Mouse (Mus musculus) right cerebral cortex, postnatal 4 days (tissue): ENCODE results near the gene Zfp292.

ENCODE experiments used
- DNase-seq: peaks from one replicate; pipeline ENCODE4 v3.0.0-alpha.2; 2022

Zfp292 gene

DNA sequence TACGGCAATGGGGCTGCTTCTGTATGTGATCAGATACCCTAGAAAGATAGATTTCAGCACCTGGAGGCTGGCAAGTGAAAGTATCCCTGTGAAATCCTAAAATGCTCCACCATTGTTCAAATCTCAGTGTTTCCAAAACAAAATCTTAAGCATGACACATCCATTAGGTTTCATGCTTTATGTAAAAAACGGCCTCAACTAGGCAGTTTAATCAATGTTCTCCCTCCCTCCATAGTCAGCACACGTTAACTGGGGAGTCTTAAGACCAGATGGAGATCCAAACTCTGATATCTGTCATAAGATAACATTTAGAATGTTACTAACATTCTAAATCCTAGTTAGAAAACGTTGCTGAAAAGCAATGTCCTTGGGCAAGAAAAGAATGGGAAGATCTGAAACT, 909 bp downstream of the Zfp292 start:
- no peak for DNase-seq

DNA sequence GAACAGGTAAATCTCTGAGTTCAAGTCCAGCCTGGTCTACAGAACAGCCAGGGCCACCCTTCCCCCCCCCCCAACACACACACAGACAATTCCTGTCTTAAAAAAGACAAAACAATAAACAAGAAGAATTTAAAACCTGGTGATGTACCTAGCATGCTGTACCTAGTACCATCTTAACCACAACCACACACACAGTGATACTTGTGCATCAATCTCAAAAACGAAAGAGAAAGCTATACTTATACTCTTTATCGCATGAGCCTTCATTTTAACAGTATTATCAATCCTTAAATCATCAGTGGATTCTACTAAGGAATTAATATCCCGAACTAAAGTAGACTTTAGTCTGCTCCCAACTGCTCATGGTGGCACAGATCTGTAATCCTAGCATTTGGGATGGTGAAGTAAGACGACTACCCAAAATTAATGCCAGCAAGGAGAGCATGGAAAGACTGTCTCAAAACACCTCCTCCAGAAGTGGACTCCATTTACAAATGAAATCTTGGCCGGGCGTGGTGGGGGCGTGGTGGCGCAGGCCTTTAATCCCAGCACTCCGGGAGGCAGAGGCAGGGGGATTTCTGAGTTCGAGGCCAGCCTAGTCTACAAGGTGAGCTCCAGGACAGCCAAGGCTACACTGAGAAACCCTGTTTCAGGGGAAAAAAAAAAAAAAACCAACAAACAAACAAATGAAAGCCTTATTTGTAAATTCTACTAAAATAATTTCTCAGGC, 1.7 kb downstream of the Zfp292 start:
- no peak for DNase-seq

DNA sequence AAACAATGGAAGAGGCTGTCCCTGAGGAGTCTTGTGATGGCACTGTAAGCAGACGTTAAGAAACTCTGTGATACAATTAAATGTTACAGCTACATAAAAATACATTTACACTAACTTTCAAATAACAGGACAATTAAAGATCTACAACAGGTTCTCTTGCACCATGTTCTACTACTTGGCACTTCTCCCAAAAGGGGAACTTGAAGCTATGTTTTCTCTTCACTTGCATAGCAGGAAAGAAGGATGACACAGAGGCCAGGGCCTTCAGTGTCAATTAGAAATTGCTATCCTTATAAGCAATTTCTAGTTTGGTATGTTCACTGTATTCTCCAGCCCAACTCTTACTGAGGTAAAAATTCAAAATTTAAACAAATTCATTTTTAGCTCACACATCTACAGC, 8.5 kb downstream of the Zfp292 start:
- DNase-seq: no peak

DNA sequence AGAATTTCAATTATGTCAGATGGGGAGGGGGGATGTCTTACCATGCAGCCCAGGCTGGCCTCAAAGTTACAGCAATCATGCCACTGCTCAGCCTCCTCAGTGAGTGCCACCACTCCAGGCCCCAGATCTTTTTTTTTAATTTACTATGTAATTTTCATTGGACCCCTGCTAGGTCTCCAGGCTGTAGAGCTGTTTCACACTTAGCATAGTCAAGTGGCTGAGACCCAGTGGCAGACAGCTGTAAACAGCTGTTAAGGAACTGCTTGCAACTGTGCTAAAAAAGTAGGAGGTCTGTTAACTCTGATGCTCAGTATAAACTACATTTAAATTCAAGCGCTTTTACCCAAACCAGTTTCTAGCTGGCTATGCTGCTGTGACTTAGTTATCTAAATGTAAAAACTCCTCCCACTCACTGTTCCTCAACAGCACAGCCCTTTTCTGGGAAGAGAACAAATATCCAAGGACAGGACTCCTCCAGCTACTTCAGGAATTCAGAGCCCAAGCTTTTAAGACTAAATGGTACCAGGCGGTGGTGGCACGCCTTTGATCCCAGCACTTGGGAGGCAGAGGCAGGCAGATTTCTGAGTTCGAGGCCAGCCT, 9.8 kb downstream of the Zfp292 start:
- DNase-seq: no peak

DNA sequence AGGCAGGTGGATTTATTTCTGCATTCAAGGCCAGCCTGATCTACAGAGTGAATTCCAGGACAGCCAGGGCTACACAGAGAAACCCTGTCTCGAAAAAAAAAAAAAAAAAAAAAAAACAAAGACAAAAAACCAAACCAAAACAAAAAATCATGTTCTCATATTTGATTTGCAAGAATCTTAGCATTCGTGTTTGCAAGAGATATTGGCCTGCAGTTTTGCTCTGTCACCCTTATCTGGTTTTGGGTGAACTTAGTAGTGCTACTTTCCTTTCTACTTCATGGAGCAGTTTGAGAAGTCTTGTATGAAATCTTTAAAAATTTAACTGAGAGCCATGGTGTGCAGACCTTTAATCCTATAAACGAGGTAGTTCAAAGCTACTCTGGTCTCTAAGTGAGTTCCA, 12.9 kb downstream of the Zfp292 start:
- DNase-seq: no peak

DNA sequence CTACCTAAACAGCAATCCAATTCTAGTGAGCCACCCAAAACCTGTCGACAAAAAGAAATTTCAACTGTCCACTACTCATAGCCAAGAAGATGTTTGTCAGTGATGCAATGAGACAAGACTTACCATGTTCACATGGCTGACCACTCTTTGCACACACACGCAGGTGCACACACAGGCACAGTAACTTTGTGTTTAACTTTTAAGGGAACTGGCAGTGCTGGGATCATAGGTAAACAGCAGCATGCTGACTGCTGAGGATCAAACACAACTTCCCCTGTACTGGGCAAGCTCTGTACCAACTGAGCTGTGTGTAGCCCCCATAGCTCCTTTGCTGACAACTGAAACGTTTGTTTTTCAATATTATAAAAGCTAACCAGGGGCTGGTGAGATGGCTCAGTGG, 21.3 kb downstream of the Zfp292 start:
- no peak for DNase-seq

DNA sequence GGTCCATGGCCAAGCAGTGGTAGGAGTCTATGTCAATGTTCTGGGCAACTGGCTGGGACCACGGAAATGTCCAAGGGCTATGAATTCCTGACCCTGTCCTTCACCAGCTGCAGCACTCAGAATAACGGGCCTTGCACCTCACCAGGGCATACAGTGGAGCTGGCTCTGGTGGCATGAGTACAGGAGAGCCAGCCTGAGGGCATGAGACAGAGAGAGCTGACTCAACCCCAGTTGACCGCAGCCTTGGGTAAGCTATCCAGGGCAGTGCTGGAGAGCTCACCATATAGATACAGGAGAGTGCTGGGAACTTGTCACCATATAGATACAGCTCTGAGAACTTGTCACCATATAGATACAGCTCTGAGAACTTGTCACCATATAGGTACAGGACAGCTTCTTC, 23.3 kb downstream of the Zfp292 start:
- no peak for DNase-seq

DNA sequence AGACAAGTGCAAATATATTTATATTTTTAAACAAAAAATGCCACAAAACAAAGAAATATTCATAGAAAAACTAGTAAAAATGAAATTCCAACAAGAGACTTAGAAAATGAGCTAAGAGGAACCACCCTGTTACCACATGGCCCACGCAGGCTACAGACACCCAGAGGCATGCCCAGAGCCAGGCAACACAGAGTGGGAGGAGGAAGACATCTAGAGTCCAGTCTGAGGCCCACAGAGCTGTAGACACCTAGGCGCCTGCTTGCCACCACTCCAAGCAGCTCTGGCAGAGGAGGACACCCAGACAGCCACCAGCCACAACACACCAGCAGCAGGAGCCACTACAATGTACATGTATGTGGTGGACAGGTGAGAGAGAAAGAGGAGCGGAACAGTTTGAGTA, 23.9 kb downstream of the Zfp292 start:
- no peak for DNase-seq

DNA sequence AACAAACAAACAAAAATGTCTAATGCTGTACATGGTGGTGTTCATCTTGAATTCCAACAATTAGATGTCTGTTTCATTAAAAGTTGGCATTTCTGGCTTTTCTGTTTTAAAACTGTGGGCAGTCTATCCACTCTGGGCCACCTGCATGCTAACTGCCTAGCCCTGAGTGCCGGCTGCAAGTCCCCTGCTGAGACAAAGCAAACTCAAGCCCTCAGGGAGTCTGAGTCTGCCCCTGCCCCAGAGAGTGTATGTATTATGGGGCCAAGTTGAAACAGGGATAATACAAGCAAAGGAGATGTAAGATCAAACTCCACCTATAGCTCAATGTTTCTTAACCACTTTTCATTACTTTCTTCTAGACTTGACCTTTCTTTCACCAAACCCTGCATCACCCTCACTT, 26.8 kb downstream of the Zfp292 start:
- no peak for DNase-seq

DNA sequence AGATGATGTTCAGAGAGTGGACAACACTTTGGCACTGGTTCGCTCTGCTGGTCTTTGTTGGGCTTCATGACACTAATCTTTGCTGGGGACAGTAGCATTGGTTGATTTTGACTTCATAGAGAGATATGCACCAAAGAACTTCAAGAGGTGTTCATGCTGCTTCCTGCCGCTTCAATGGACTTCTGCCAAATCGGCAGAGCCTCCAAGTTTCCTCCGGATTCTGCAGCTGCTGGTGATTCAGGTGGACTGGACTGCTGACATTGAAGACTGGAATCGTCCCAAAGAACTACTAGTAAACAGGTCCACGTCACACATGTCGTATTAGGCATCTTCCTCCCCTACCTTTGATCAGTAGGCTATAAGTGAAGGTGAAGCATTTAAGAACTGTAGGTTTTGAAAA, 30.7 kb downstream of the Zfp292 start:
- DNase-seq: no peak

DNA sequence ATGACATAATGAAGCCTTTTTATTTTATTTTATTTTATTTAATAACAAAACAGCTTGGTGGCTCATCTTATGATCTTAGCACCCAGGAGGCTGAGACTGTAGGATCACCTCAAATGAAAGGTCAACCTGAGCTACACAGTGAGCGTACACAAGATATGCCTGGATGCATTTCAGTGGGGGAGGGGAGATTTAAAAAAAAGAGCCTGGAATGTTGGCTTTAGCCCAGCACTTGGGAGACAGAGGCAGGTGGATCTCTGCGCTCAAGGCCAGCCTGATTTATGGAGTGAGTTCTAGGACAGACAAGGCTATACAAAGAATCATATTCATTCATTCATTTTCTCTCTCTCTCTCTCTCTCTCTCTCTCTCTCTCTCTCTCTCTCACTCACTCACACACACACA, 32.6 kb downstream of the Zfp292 start:
- no peak for DNase-seq

DNA sequence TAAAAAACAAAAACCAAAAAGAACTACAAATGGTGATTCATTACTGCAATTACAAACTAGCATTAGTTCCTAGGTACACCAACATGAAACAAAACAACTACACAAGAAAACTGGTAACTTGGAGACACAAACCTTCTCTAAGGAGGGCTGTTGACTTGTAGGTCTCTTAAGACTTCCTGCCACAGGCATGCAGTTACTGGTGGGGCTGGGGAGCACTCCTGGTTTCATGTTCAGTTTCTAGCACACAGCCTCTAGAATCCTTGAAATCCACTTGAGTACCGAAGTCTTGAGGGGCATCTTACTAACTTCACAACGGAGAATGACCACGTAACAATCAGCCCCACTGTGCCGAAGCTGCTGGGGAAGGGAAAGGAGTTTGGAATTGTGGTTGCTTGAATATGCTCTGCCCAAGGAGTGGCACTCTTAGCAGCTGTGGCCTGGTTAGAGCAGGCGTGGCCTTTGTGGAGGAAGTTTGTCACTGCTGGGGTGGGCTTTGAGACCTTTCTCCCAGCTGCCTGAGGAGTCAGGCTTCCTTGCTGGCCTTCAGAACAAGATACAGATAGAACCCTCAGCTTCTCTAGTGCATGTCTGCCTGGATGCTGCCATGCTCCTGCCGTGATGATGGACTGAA, 35.0 kb downstream of the Zfp292 start:
- no peak for DNase-seq

DNA sequence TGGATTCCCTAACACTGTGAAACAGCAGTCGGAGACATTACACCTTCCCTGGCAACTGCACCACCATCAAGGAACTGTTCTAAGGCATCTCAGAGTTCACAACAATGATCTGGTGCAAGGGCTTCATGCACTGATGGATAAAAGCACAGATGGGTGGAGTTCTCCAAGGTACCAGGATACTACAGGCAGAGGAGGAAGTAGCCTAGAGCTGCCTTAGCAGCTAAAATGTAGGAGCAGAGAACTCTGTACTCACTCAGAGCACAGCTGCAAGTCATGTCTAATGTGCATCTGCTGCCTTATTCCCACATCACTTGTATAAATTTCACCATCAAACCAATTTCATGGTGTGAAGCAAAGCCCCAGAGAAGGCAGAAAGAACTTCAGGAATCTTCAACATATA, 38.9 kb downstream of the Zfp292 start:
- DNase-seq: no peak

DNA sequence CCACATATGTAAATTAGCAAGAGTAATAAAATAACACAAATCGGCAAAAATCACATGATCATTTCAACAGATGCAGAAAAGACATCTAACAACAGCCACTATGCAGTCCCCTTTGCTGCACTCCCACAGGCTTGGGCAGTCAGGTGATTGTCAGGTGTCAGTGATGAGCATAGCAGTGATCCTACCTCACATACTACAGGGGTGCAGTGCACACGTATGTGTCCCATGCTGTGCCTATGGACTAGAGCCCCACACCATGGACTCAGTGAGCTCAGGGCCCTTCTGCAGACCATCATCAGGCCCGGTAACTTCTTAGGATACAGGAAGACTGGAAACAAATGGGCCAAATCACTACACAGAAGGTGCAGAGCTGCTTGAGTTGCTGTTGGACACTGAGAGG, 39.9 kb downstream of the Zfp292 start:
- no peak for DNase-seq

DNA sequence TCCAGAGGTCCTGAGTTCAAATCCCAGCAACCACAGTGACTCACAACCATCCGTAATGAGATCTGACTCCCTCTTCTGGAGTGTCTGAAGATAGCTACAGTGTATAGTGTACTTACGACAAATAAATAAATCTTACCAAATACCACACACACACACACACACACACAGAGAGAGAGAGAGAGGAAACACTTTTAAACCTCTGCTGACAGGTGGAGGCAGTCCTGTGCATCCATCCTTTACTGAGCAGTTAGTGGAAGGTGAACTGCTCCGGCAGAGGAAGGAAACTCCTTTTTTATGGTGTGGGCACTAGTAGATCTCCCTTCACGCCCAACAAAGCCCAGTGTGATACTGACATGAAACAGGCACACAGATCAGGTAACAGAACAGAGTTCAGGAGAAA, 51.3 kb downstream of the Zfp292 start:
- DNase-seq: no peak

DNA sequence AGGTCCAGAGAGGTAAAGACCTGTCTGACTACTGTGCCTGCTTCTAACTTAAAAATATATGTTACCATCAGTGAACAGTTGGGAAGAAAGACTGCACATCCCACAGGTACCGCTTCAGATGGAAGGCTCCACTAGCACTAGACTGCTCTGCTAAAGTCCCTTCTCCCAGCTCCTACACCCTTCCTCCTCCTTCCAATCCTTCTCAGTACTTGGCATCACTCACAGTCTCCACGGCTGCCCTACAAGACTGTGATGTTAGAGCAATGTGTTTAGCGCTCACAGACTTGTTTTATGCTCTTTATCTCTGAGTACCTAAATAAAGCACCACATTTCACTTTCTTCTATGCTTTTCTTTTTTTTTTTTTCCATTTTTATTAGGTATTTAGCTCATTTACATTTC, 53.3 kb downstream of the Zfp292 start:
- no peak for DNase-seq

DNA sequence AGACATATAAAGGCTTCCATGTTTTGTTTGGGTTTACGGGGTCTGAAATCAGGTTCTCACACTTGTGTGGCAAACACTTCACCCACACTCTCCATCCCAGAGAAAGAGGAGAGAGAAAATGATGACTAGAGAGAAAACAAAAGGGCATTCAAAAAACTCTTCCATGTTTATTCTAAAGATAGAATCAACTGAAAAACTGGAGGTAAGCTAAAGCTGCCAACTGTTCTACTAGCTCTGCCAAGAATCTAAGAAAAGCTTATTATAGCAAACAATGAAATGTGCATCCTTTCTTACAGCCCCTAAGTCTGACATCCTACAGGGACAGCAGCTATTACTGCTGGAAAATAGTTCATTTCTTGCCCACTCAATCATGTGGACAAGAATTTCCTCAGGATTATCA, 58.9 kb downstream of the Zfp292 start:
- DNase-seq: no peak

DNA sequence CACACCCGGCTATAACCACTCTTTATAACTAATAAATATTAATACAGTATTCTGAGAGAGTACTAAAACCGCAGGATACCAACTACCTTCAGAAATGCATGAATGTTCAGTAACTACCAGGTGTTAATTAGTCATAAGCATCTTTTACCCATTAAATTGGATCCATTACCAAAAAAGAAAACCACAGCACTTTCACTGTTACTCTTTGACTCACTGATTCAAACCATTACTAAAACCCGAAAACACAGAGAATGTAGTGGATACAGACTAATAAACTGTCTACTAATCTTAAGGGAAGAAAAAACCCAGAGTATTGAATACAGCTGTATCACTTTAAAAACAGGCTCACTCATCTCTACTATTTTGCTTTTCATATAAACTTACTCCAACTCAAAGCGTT, 62.9 kb downstream of the Zfp292 start:
- DNase-seq: no peak

DNA sequence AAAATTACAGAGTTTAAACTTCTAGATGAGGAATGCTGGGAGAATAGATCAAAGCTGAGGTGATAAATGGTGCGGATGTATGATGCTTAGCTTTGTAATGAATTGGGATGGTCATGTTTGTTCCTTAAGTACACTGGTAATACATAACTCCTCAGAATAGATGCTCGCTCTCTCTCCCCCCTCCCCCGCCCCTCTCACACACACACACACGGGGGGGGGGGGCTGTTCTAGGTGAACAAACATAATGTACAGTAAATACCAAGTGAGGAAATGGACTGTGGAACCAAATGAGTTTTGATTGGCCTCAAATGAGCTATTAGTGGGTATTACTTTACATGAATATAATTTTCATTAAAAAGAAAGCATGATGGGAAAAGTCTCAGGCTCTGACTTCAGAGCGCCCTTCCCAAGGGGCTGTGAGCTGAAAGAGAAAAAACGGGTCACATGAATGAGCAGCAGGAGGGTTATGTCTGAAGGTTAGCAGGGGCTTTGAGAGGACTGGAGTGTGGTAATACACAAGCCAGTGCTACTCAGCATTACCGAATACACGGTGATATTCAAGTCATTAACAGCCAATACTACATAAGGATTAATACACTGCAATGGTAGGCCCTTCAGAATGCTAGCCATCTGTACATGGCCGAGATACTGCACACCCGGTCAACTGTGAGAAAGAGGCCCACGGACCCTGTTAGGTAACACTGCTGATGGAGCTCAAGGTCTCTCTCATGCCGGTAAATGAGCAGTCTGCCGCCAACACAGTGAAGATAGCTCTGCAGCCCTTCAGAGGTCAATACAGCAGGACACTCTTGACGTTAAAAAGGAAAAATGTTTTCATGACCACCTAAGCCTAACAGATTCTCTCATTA, 81.4 kb downstream of the Zfp292 start:
- no peak for DNase-seq

DNA sequence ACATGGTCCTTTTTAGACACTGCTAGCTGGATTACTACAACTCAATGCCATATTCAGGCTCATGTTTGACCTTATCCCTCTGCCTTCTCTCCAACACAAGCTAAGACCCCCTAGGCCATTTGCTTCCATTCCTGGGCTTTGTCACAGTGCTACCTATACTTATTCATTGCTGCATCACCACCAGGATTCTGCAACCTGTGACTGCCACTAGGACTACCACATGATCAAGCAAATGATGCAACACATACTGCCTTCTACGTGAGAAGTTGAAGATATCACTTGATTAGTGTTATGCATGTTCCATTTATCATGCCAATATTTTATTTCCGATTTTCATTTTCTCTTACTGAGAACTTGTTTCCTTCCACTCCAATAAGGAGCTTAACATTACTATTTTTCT, 84.8 kb downstream of the Zfp292 start:
- no peak for DNase-seq

DNA sequence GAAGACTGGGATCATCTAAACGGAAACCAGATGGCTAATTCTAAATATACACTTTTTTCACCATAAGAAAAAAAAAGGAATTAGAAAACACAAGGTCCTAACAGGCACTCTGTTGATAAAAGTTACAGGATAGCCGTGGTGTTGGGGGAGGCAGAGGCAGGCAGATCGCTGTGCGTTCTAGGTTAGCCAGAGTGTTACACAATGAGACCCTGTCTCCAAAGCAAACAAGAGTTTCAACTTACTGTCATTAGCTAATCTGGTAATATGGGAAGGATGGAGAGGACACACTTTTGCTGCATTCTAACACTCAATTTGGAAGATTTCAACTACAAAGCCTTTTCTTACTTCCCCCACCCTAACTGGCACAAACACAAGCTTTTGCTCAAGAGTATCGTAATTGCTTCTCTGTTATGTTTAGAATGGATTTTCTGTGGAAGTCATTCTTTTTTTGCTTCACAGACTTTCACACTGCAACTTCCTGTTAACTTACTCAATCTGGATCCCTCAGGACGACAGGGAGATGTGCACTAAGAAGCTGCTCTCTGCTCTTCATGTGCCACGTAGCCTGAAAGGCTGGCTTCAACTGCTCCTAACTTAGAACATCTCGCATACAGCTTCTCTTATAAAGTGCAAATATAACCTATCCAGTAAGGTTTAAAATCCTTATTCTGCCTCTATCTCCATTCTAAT, 85.3 kb downstream of the Zfp292 start:
- no peak for DNase-seq

DNA sequence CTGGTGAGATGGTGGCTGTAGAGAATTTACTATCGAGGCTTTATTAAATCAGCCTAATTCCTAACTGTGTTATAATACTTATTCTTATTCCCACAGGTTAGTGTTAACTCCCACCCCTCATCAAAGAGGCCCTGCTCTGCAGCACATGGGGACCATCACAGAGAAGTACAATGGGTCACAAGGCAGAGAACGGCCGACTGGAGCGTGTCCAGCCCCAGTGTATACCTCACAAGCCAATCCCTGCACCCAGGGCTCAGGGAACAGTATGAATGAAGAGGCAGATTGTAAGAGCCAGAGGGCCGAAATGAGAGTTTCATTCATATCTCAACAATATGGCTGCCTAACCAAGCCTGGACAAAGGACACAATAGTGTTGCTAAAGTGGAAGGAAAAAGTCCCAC, 86.5 kb downstream of the Zfp292 start:
- no peak for DNase-seq

DNA sequence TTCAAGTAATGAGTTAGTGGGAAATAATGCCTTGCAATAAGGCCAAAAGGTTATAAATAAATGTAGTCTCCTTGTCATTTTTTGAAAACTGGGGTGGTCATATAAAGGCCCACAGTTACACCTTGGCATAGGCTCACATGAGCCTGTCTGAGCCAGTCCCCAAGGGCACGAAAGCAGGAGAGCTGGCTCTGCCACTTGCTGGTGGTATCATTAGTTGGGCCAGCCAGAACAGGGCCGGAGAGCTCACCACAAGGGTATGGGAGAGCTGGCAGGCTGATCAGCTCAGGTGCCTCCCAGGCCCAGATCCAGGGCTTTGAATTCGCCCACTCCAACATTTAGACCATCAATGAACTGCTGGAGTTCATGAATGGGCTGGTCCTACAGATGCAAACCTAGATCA, 96.3 kb downstream of the Zfp292 start:
- DNase-seq: no peak
